Mouse (Mus musculus): ENCODE measurements around the gene Fblim1. TPM values are rescaled to one million over a fixed set of nuclear protein-coding genes. Genes with fewer than 3 reads are reported as not detected.

Fblim1 gene
- polyA plus RNA-seq, 1 experiment from 2014 or later = 94.6 TPM

DNA sequence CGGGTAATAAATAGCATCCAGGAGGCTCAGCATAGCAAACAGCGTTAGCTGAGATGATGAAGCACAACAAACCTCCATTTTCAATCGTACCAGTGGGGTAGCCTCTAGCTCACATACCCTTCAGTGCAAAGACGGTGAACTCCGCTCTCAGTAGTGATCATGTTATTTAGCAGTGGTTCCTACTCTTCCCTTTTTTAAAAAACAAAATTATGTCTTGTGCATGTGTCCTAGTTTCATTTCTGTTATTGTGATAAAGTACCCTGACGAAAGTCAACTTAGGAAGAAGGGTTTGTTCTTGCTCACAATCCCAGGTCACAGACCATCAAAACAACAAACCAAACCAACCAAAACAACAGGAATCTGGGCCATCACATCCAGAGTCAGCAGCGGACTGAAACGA is 40.1 kb upstream of the Fblim1 start:
- Histone ChIP-seq H3K4me1 (replicated peaks; ENCODE audit: control insufficient read depth, insufficient read depth, low read length) (peaks cover 6% of the 10 kb centered on the region; the same call in 1 of the 2 replicates), H3K4me2 (ENCODE audit: low read length) (no peak overlapping the region), H3K27ac (ENCODE audit: low read depth) (no peak overlapping the region), H3K36me3 (ENCODE audit: control insufficient read depth, insufficient read depth, low read length) (peaks cover 17% of the 10 kb centered on the region), H3K9me3 (ENCODE audit: control insufficient read depth, low read length) (no peaks in the 10 kb centered on the region), H3K4me3 (ENCODE audit: low read depth, low read length) (no peak overlapping the region), H3K9ac (ENCODE audit: low read length) (no peak overlapping the region), H3K27me3 (replicated peaks; ENCODE audit: control insufficient read depth, insufficient read depth, low read length) (no peaks in the 10 kb centered on the region)
- DNase-seq (ENCODE audit: low spot score) (no peak), ATAC-seq (replicated peaks; ENCODE audit: low FRiP score, low TSS enrichment, low read depth) (no peak)
- 91% methylated on average over 8 of the region's 8 CpGs for WGBS

DNA sequence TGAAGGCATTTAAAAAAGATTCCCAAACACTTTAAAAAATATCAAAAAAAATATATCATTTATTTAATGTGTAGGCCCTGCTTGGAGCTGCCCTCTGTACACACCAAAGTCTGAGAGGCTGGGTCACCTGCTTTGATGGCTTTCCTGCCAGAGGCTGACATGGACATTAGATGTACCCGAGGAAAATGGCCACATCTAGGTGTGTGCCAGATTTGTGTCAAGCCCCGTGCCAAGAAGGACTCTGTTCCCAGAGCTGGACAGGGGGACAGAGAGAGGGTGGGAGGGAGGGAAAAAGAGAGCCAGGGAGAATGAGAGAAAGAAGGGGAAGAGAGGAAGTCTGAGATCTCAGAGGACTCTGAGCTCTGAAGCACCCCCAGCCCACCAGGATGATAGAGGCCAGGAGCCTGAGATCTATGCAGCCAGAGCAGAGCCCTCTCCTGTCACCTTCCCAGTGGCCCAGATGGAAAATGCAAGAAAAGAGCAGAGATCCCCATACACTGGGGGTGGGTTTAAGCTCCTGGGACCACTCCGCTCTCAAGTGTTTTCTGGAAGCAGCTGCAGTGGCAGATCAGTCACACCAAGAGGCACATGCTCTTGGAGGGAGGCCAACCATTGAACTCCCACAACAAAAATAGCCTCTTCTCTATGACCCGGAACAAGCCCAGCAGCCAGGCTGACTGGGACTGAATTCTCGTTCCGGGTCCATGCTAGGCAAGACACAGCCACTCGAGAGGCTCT is 37.4 kb upstream of the Fblim1 start:
- Histone ChIP-seq H3K27ac (ENCODE audit: low read depth) (peak overlapping the region; percentile 24; the same call in 1 of the 2 replicates), H3K36me3 (ENCODE audit: control insufficient read depth, insufficient read depth, low read length) (peaks cover 30% of the 10 kb centered on the region), H3K4me1 (replicated peaks; ENCODE audit: control insufficient read depth, insufficient read depth, low read length) (peaks cover 6% of the 10 kb centered on the region; the same call in 1 of the 2 replicates), H3K9me3 (ENCODE audit: control insufficient read depth, low read length) (no peaks in the 10 kb centered on the region), H3K4me3 (ENCODE audit: low read depth, low read length) (no peak overlapping the region), H3K4me2 (ENCODE audit: low read length) (no peak overlapping the region), H3K27me3 (replicated peaks; ENCODE audit: control insufficient read depth, insufficient read depth, low read length) (no peaks in the 10 kb centered on the region), H3K9ac (ENCODE audit: low read length) (no peak overlapping the region)
- DNase-seq (ENCODE audit: low spot score) (peak; percentile 57), ATAC-seq (replicated peaks; ENCODE audit: low FRiP score, low TSS enrichment, low read depth) (peak; percentile 46; the same call in 1 of the 2 replicates)
- 60% methylated on average over 7 of the region's 7 CpGs for WGBS

GRCm38 (mm10) chr4:141641961-141642811 is 36.3 kb upstream of the Fblim1 start:
- ATAC-seq (replicated peaks; ENCODE audit: low FRiP score, low TSS enrichment, low read depth) (0 out of 2 replicates have a peak, but pooled peaks have one; percentile 21), DNase-seq (ENCODE audit: low spot score) (no peak)
- no peak overlapping the region for H3K4me2 ChIP-seq (ENCODE audit: low read length)
- no peaks in the 10 kb centered on the region for H3K9me3 ChIP-seq (ENCODE audit: control insufficient read depth, low read length)
- peaks cover 6% of the 10 kb centered on the region; the same call in 1 of the 2 replicates for H3K4me1 ChIP-seq (replicated peaks; ENCODE audit: control insufficient read depth, insufficient read depth, low read length)
- H3K27me3 ChIP-seq (replicated peaks; ENCODE audit: control insufficient read depth, insufficient read depth, low read length) = no peaks in the 10 kb centered on the region
- no peak overlapping the region for H3K9ac ChIP-seq (ENCODE audit: low read length)
- 88% methylated on average over 25 of the region's 25 CpGs for WGBS
- peaks cover 41% of the 10 kb centered on the region for H3K36me3 ChIP-seq (ENCODE audit: control insufficient read depth, insufficient read depth, low read length)
- no peak overlapping the region for H3K4me3 ChIP-seq (ENCODE audit: low read depth, low read length)
- no peak overlapping the region for H3K27ac ChIP-seq (ENCODE audit: low read depth)

- ATAC-seq (replicated peaks; ENCODE audit: low FRiP score, low TSS enrichment, low read depth) (no peak), DNase-seq (ENCODE audit: low spot score) (no peak)
- Histone ChIP-seq H3K4me2 (ENCODE audit: low read length) (no peak overlapping the region), H3K4me1 (replicated peaks; ENCODE audit: control insufficient read depth, insufficient read depth, low read length) (peaks cover 6% of the 10 kb centered on the region; the same call in 1 of the 2 replicates), H3K9me3 (ENCODE audit: control insufficient read depth, low read length) (no peaks in the 10 kb centered on the region), H3K9ac (ENCODE audit: low read length) (no peak overlapping the region), H3K27ac (ENCODE audit: low read depth) (no peak overlapping the region), H3K27me3 (replicated peaks; ENCODE audit: control insufficient read depth, insufficient read depth, low read length) (no peaks in the 10 kb centered on the region), H3K36me3 (ENCODE audit: control insufficient read depth, insufficient read depth, low read length) (peaks cover 49% of the 10 kb centered on the region), H3K4me3 (ENCODE audit: low read depth, low read length) (no peak overlapping the region)
- WGBS = 79% methylated on average over 7 of the region's 7 CpGs
Measured at GRCm38 (mm10) chr4:141641353-141641771, 35.5 kb upstream of the Fblim1 start.

DNA sequence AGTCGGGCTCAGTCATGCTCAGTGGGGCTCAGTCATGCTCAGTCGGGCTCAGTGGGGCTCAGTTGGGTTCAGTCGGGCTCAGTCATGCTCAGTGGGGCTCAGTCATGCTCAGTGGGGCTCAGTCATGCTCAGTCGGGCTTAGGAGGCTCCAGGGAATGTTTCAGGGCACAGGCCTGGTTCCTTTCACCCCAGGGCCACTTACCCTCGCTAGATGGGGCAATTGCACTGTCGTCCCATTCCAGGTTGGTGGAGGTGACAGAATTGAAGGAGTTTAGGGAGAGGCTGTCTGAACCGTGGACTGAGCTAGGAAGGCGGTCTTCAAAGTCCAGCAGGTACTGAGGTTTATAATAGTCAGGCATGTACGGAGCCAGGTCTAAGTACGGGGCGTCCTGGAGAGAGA is 33.6 kb upstream of the Fblim1 start:
- H3K36me3 ChIP-seq (ENCODE audit: control insufficient read depth, insufficient read depth, low read length) = peaks cover 62% of the 10 kb centered on the region
- no peak overlapping the region for H3K27ac ChIP-seq (ENCODE audit: low read depth)
- H3K9ac ChIP-seq (ENCODE audit: low read length) = no peak overlapping the region
- 78% methylated on average over 11 of the region's 11 CpGs for WGBS
- ATAC-seq (replicated peaks; ENCODE audit: low FRiP score, low TSS enrichment, low read depth) (no peak), DNase-seq (ENCODE audit: low spot score) (no peak)
- no peak overlapping the region for H3K4me3 ChIP-seq (ENCODE audit: low read depth, low read length)
- no peak overlapping the region for H3K4me2 ChIP-seq (ENCODE audit: low read length)
- no peaks in the 10 kb centered on the region for H3K9me3 ChIP-seq (ENCODE audit: control insufficient read depth, low read length)
- no peaks in the 10 kb centered on the region for H3K27me3 ChIP-seq (replicated peaks; ENCODE audit: control insufficient read depth, insufficient read depth, low read length)
- H3K4me1 ChIP-seq (replicated peaks; ENCODE audit: control insufficient read depth, insufficient read depth, low read length) = peaks cover 6% of the 10 kb centered on the region; the same call in 1 of the 2 replicates

GRCm38 (mm10) chr4:141636693-141637092 is 30.8 kb upstream of the Fblim1 start:
- Histone ChIP-seq H3K4me1 (replicated peaks; ENCODE audit: control insufficient read depth, insufficient read depth, low read length) (no peaks in the 10 kb centered on the region), H3K27ac (ENCODE audit: low read depth) (no peak overlapping the region), H3K9me3 (ENCODE audit: control insufficient read depth, low read length) (no peaks in the 10 kb centered on the region), H3K4me3 (ENCODE audit: low read depth, low read length) (no peak overlapping the region), H3K27me3 (replicated peaks; ENCODE audit: control insufficient read depth, insufficient read depth, low read length) (no peaks in the 10 kb centered on the region), H3K36me3 (ENCODE audit: control insufficient read depth, insufficient read depth, low read length) (peaks cover 76% of the 10 kb centered on the region), H3K4me2 (ENCODE audit: low read length) (no peak overlapping the region), H3K9ac (ENCODE audit: low read length) (no peak overlapping the region)
- ATAC-seq (replicated peaks; ENCODE audit: low FRiP score, low TSS enrichment, low read depth) (no peak), DNase-seq (ENCODE audit: low spot score) (no peak)
- WGBS = 93% methylated on average over 5 of the region's 5 CpGs

DNA sequence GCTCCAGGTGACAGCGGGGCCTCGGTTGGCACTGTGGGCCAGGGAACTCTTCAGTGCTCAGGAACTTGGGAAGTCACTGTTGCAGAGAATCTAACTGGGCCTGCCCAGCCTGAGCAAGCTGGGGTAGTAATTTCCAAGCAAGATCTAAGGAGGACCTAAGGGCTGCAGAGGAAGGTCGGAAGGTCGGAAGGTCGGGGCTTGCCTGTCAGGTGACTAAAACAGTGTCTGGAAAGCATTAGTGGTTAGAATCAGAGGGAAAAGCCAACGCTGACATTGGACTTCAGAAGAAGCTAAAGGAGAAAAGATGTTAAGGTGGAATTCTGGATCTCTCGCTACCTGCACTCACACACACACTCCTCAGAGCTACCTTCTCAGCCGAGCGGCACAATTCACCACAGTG is 30.1 kb upstream of the Fblim1 start:
- no peaks in the 10 kb centered on the region for H3K9me3 ChIP-seq (ENCODE audit: control insufficient read depth, low read length)
- no peak overlapping the region for H3K4me2 ChIP-seq (ENCODE audit: low read length)
- DNase-seq (ENCODE audit: low spot score) (no peak), ATAC-seq (replicated peaks; ENCODE audit: low FRiP score, low TSS enrichment, low read depth) (no peak)
- H3K4me3 ChIP-seq (ENCODE audit: low read depth, low read length) = no peak overlapping the region
- H3K9ac ChIP-seq (ENCODE audit: low read length) = no peak overlapping the region
- H3K27ac ChIP-seq (ENCODE audit: low read depth) = no peak overlapping the region
- peaks cover 76% of the 10 kb centered on the region for H3K36me3 ChIP-seq (ENCODE audit: control insufficient read depth, insufficient read depth, low read length)
- no peaks in the 10 kb centered on the region for H3K27me3 ChIP-seq (replicated peaks; ENCODE audit: control insufficient read depth, insufficient read depth, low read length)
- WGBS = 71% methylated on average over 9 of the region's 9 CpGs
- H3K4me1 ChIP-seq (replicated peaks; ENCODE audit: control insufficient read depth, insufficient read depth, low read length) = no peaks in the 10 kb centered on the region

DNA sequence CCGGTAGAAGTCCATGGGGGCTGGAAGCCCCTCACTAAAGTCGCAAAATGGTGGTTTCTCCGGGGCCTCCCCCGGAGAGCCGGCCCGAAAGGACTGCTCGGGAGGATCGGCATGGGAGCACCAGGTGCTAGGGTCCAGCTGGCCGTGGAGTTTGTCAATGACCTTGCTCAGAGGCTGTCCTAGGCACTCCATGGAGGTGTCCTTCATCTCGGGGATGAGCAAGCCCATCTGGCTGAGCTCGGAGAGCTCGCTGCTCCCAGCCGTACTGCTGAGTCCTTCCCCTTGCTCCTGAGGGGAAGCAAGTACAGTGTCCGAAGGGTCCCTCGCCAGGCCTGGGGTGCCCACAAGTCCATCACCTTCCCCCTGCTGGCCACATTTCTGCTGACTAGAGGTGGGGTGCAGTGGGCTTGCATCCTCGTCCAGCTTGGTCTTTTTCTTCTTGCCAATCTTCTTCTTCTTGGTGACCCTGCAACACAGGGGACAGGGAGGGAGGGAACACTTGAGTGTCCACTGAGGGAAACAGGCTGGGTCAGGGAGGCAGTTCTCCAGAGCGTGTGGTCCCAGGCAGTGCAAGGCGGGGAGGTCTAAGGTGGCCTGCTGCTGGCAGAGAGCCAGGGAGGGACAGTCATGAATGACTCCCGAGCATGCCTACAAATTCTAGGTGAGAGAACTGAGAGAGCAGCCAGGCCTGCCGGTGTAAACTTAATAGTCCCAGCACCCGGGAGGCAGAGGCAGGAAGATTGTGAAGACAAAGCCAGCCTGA is 26.4 kb upstream of the Fblim1 start:
- Histone ChIP-seq H3K27me3 (replicated peaks; ENCODE audit: control insufficient read depth, insufficient read depth, low read length) (no peaks in the 10 kb centered on the region), H3K9me3 (ENCODE audit: control insufficient read depth, low read length) (no peaks in the 10 kb centered on the region), H3K27ac (ENCODE audit: low read depth) (no peak overlapping the region), H3K4me2 (ENCODE audit: low read length) (no peak overlapping the region), H3K36me3 (ENCODE audit: control insufficient read depth, insufficient read depth, low read length) (peaks cover 88% of the 10 kb centered on the region), H3K4me1 (replicated peaks; ENCODE audit: control insufficient read depth, insufficient read depth, low read length) (no peaks in the 10 kb centered on the region), H3K9ac (ENCODE audit: low read length) (no peak overlapping the region), H3K4me3 (ENCODE audit: low read depth, low read length) (no peak overlapping the region)
- WGBS = 90% methylated on average over 21 of the region's 21 CpGs
- no peak for DNase-seq (ENCODE audit: low spot score)
- ATAC-seq (replicated peaks; ENCODE audit: low FRiP score, low TSS enrichment, low read depth) = no peak
